ENCODE assay signal across 30 mouse cellular contexts in genomic region chr16:33060926-33061325, GRCm38 (mm10). TPM values are rescaled to one million over a fixed set of nuclear protein-coding genes. Genes with fewer than 3 reads are reported as not detected.
DNase-seq lines count a peak whose midpoint lies in the region; ATAC-seq and TF ChIP-seq lines count a peak whose summit lies in the region.
"Had no signal": no experiment of that assay in that cellular context is flagged by ENCODE, and none has a peak within 500 bp of the region (broad histone marks: within the 10 kb centered on the region; RNA-seq: fewer than 3 reads in every experiment).

No protein-coding gene starts in this region.

- ATAC-seq in forebrain, postnatal 0 days: no peak
- ATAC-seq in forebrain, embryonic 15.5 days (replicated peaks): no peak
- no peak for ATAC-seq in liver, embryonic 13.5 days (ENCODE audit: low read depth)
- ATAC-seq: activated CD4-positive, CD25-positive, alpha-beta regulatory T cell, adult 4 months; forebrain, embryonic 16.5 days; hindbrain, postnatal 0 days; intestine, embryonic 16.5 days; midbrain, embryonic 15.5 days had no signal

- TF ChIP-seq CTCF in forebrain, postnatal 0 days (IDR thresholded peaks at IDR 0.05; ENCODE audit: low read depth): no peak
- no peak for TF ChIP-seq CTCF in gastrocnemius, adult 2 months (IDR thresholded peaks at IDR 0.05)

- no peaks in the 10 kb centered on the region for H3K27me3 ChIP-seq in forebrain, postnatal 0 days (ENCODE audit: insufficient read depth, low read length)
- H3K27me3 ChIP-seq in forebrain, embryonic 15.5 days: no peaks in the 10 kb centered on the region
- no peaks in the 10 kb centered on the region for H3K27me3 ChIP-seq in liver, embryonic 13.5 days
- H3K27me3 ChIP-seq: embryonic facial prominence, embryonic 12.5 days; hindbrain, embryonic 12.5 days; midbrain, embryonic 15.5 days; neural tube, embryonic 13.5 days had no signal

- H3K4me3 ChIP-seq in forebrain, postnatal 0 days (ENCODE audit: low read depth, low read length): no peak overlapping the region
- no peak overlapping the region for H3K4me3 ChIP-seq in forebrain, embryonic 15.5 days
- H3K4me3 ChIP-seq in liver, embryonic 13.5 days (replicated peaks): no peak overlapping the region
- H3K4me3 ChIP-seq in gastrocnemius, adult 2 months: no peak overlapping the region
- H3K4me3 ChIP-seq: embryonic facial prominence, embryonic 12.5 days had no signal

- intact Hi-C loops in gastrocnemius, adult 2 months (cut with DNase I): no loop called here

- H3K36me3 ChIP-seq in forebrain, postnatal 0 days (ENCODE audit: insufficient read depth): peaks cover 19% of the 10 kb centered on the region; the same call in 1 of the 2 replicates
- peaks cover 31% of the 10 kb centered on the region for H3K36me3 ChIP-seq in forebrain, embryonic 15.5 days
- H3K36me3 ChIP-seq in liver, embryonic 13.5 days: peaks cover 32% of the 10 kb centered on the region

- no peaks in the 10 kb centered on the region for H3K9me3 ChIP-seq in forebrain, postnatal 0 days (ENCODE audit: low read length)
- no peaks in the 10 kb centered on the region for H3K9me3 ChIP-seq in forebrain, embryonic 15.5 days
- H3K9me3 ChIP-seq in liver, embryonic 13.5 days (replicated peaks): no peaks in the 10 kb centered on the region
- H3K9me3 ChIP-seq: embryonic facial prominence, embryonic 12.5 days; forebrain, embryonic 10.5 days; G1E; hindbrain, embryonic 12.5 days; midbrain, embryonic 15.5 days; neural tube, embryonic 13.5 days had no signal

- peaks cover 15% of the 10 kb centered on the region for H3K4me1 ChIP-seq in forebrain, postnatal 0 days (ENCODE audit: insufficient read depth)
- H3K4me1 ChIP-seq in forebrain, embryonic 15.5 days: peaks cover 32% of the 10 kb centered on the region
- H3K4me1 ChIP-seq in liver, embryonic 13.5 days (replicated peaks): peaks cover 56% of the 10 kb centered on the region

- no peak overlapping the region for H3K9ac ChIP-seq in forebrain, postnatal 0 days
- H3K9ac ChIP-seq in forebrain, embryonic 15.5 days (replicated peaks): no peak overlapping the region
- no peak overlapping the region for H3K9ac ChIP-seq in liver, embryonic 13.5 days
- H3K9ac ChIP-seq: embryonic facial prominence, embryonic 12.5 days; hindbrain, embryonic 12.5 days; midbrain, embryonic 15.5 days had no signal

- H3K4me2 ChIP-seq in forebrain, postnatal 0 days (ENCODE audit: low read depth): no peak overlapping the region
- no peak overlapping the region for H3K4me2 ChIP-seq in forebrain, embryonic 15.5 days (replicated peaks)
- H3K4me2 ChIP-seq in liver, embryonic 13.5 days: peak overlapping the region; percentile 95; the same call in 1 of the 2 replicates

- DNase-seq in forebrain, postnatal 0 days: peak; percentile 7
- DNase-seq in 416B (ENCODE audit: low read depth) (peak; percentile 45), MEL-GATA-1-ER (ENCODE audit: extremely low read depth, low read depth) (peak; percentile 21)
- DNase-seq in liver, embryonic 13.5 days: no peak
- no peak for DNase-seq in gastrocnemius, adult 2 months
- DNase-seq in urinary bladder, adult 2 months (ENCODE audit: low spot score): no peak
- no peak for DNase-seq in frontal cortex, postnatal 36 days (ENCODE audit: low spot score in 2 of 2)
- DNase-seq: adrenal gland, adult 2 months; adrenal gland, postnatal 36 days; B cell, adult 2 months; cerebellum, adult 8-10 months; cerebellum, postnatal 25 days; gastrocnemius, postnatal 14 days; heart, postnatal 14 days; kidney, adult 8-10 months; layer of hippocampus, adult 9-11 months; lung, postnatal 14 days; retina, postnatal 1 day; right cerebral cortex, postnatal 14 days had no signal

- 82% methylated on average over 2 of the region's 2 CpGs for WGBS in forebrain, postnatal 0 days
- WGBS in forebrain, embryonic 15.5 days: 78% methylated on average over 2 of the region's 2 CpGs
- 68% methylated on average over 2 of the region's 2 CpGs for WGBS in liver, embryonic 13.5 days (ENCODE audit: insufficient replicate concordance)

- no peak overlapping the region for H3K27ac ChIP-seq in forebrain, postnatal 0 days (ENCODE audit: low read depth, low read length)
- no peak overlapping the region for H3K27ac ChIP-seq in forebrain, embryonic 15.5 days (replicated peaks)
- H3K27ac ChIP-seq in liver, embryonic 13.5 days: no peak overlapping the region
- H3K27ac ChIP-seq in gastrocnemius, adult 2 months: no peak overlapping the region
- H3K27ac ChIP-seq: hindbrain, postnatal 0 days had no signal

RNA-seq across cellular contexts. Expression of gene Lmln, which starts 1.4 kb away (rescaled TPM):
- total RNA-seq in forebrain, postnatal 0 days (2014; rRNA removed): 7.3 and 16.6 TPM in 2 replicates
- polyA plus RNA-seq in forebrain, postnatal 0 days (2015; fragmentation: Nextera tagmentation; extraction: Ambion mirVana): 0.87 and 3.0 TPM in 2 replicates
- polyA plus RNA-seq in forebrain, embryonic 15.5 days (2015; fragmentation: Nextera tagmentation; extraction: Ambion mirVana): 3.3 and 3.7 TPM in 2 replicates
- 0.43 and 0.71 TPM in 2 replicates for polyA plus RNA-seq in liver, embryonic 13.5 days (2015; fragmentation: Nextera tagmentation; extraction: Ambion mirVana)
- total RNA-seq in gastrocnemius, adult 2 months (2021): 1 to 10 TPM; 2.1 to 2.8 TPM
- 1.8 and 1.9 TPM in 2 replicates for polyA plus RNA-seq in urinary bladder, adult 2 months (2012; rRNA removed)

RNA-seq across cellular contexts. Expression of gene Rpl35a, which starts 4.7 kb away (rescaled TPM):
- total RNA-seq in forebrain, postnatal 0 days (2014; rRNA removed): 721 and 854 TPM in 2 replicates
- 482 and 654 TPM in 2 replicates for polyA plus RNA-seq in forebrain, postnatal 0 days (2015; fragmentation: Nextera tagmentation; extraction: Ambion mirVana)
- 534 and 571 TPM in 2 replicates for polyA plus RNA-seq in forebrain, embryonic 15.5 days (2015; fragmentation: Nextera tagmentation; extraction: Ambion mirVana)
- polyA plus RNA-seq in liver, embryonic 13.5 days (2015; fragmentation: Nextera tagmentation; extraction: Ambion mirVana): 892 and 922 TPM in 2 replicates
- 100 to 1,000 TPM; 217 to 291 TPM for total RNA-seq in gastrocnemius, adult 2 months (2021)
- polyA plus RNA-seq in urinary bladder, adult 2 months (2012; rRNA removed): 1,609 and 1,643 TPM in 2 replicates

RNA-seq across cellular contexts. Expression of gene Iqcg, which starts 4.9 kb away (rescaled TPM):
- total RNA-seq in forebrain, postnatal 0 days (2014; rRNA removed): 4.6 and 8.3 TPM in 2 replicates
- polyA plus RNA-seq in forebrain, postnatal 0 days (2015; fragmentation: Nextera tagmentation; extraction: Ambion mirVana): 3.3 and 6.0 TPM in 2 replicates
- 3.1 and 4.7 TPM in 2 replicates for polyA plus RNA-seq in forebrain, embryonic 15.5 days (2015; fragmentation: Nextera tagmentation; extraction: Ambion mirVana)
- 0.82 and 0.97 TPM in 2 replicates for polyA plus RNA-seq in liver, embryonic 13.5 days (2015; fragmentation: Nextera tagmentation; extraction: Ambion mirVana)
- total RNA-seq in gastrocnemius, adult 2 months (2021): 1 to 10 TPM; 2.0 to 3.0 TPM
- polyA plus RNA-seq in urinary bladder, adult 2 months (2012; rRNA removed): 0.29 and 0.69 TPM in 2 replicates

Comparison
In these comparisons a context has a peak if more than half of its experiments do, and no peak if none do; other contexts are left out.
1. DNase-seq: peak in forebrain, postnatal 0 days (single experiment), 416B (single experiment) and MEL-GATA-1-ER (single experiment); none in liver, embryonic 13.5 days (single experiment), gastrocnemius, adult 2 months (single experiment), urinary bladder, adult 2 months (single experiment) and frontal cortex, postnatal 36 days (0 of 2).